Mouse (Mus musculus) CH12.LX (cell line): ENCODE results near the gene Itpr1. TPM values are rescaled to one million over a fixed set of nuclear protein-coding genes. Genes with fewer than 3 reads are reported as not detected.

Experiments used
- DNase-seq: peaks from one replicate; pipeline ENCODE4 v3.0.0-alpha.2; 2013; ENCODE audit errors: extremely low read depth
- H3K27ac ChIP-seq: 2 replicates; pipeline ENCODE4 v1.5.1; 2012; ENCODE audit warnings: low read depth, mild to moderate bottlenecking, control low read depth, moderate library complexity; ENCODE audit not compliant: insufficient read depth
- H3K27me3 ChIP-seq: replicated peaks from 2 replicates; pipeline ENCODE3; 2012; ENCODE audit warnings: inconsistent platforms
- H3K36me3 ChIP-seq, 2 experiments: replicated peaks in 1 of 2; 2 replicates each; pipeline versions ENCODE3 to v1.6.1; 2012; ENCODE audit warnings: inconsistent platforms in 1 of 2, low read length in 1 of 2, mild to moderate bottlenecking in 1 of 2, mixed read lengths in 1 of 2, moderate library complexity in 1 of 2; ENCODE audit not compliant: control insufficient read depth in 1 of 2, insufficient read depth in 1 of 2
- H3K4me1 ChIP-seq, 2 experiments: 2 replicates each; pipeline ENCODE4 v1.6.1; 2012; ENCODE audit warnings: inconsistent platforms in 1 of 2, moderate library complexity in 1 of 2; ENCODE audit not compliant: insufficient read depth in 2 of 2, control insufficient read depth in 1 of 2
- H3K4me2 ChIP-seq: 2 replicates; pipeline ENCODE4 v1.6.1; 2012; ENCODE audit warnings: low read depth, mild to moderate bottlenecking, control low read depth; ENCODE audit not compliant: poor library complexity, insufficient read depth, severe bottlenecking
- H3K4me3 ChIP-seq, 3 experiments: fragments of 150-350 bp in 1 of 3; sonication (generic) in 1 of 3; replicated peaks in 1 of 3; 2 replicates each; pipeline versions ENCODE3 to v1.5.1; 2011 to 2012; ENCODE audit warnings: low read depth in 2 of 3, low read length in 2 of 3, mild to moderate bottlenecking in 2 of 3, moderate library complexity in 2 of 3, control low read depth in 1 of 3, improper control_type of control experiment in 1 of 3, inconsistent platforms in 1 of 3, mixed read lengths in 1 of 3; ENCODE audit not compliant: poor library complexity in 1 of 3
- H3K79me2 ChIP-seq: replicated peaks from 2 replicates; pipeline ENCODE4 v1.6.1; 2012; ENCODE audit warnings: mild to moderate bottlenecking, moderate library complexity; ENCODE audit not compliant: control insufficient read depth, poor library complexity, insufficient read depth, severe bottlenecking; ENCODE audit errors: extremely low read depth
- H3K9ac ChIP-seq: 2 replicates; pipeline ENCODE4 v1.6.1; 2012; ENCODE audit warnings: low read depth, mild to moderate bottlenecking, control low read depth, moderate library complexity; ENCODE audit not compliant: insufficient read depth
- H3K9me3 ChIP-seq: replicated peaks from 2 replicates; pipeline ENCODE3; 2012; ENCODE audit warnings: low read length, inconsistent platforms, mixed read lengths
- BHLHE40 ChIP-seq: IDR thresholded peaks from 2 replicates; pipeline ENCODE4 v1.6.1; 2011; ENCODE audit warnings: mild to moderate bottlenecking, low read depth, low read length, improper control_type of control experiment
- CHD1 ChIP-seq: IDR thresholded peaks from 2 replicates; pipeline ENCODE4 v1.6.1; 2012; ENCODE audit warnings: low read depth, low read length, improper control_type of control experiment, inconsistent platforms
- CHD2 ChIP-seq: IDR thresholded peaks from 2 replicates; pipeline ENCODE4 v1.6.1; 2011; ENCODE audit warnings: low read length, improper control_type of control experiment
- CTCF ChIP-seq, 2 experiments: IDR thresholded peaks in 1 of 2; conservative IDR thresholded peaks in 1 of 2; 2 replicates each; pipeline ENCODE4 v1.5.1; 2011 to 2012; ENCODE audit warnings: low read depth in 2 of 2, low read length in 2 of 2, improper control_type of control experiment in 1 of 2, inconsistent platforms in 1 of 2, mild to moderate bottlenecking in 1 of 2, moderate library complexity in 1 of 2
- E2F4 ChIP-seq: IDR thresholded peaks from 2 replicates; pipeline ENCODE4 v1.6.1; 2011; ENCODE audit warnings: low read depth, low read length, improper control_type of control experiment; ENCODE audit not compliant: insufficient replicate concordance
- ELF1 ChIP-seq: IDR thresholded peaks from 2 replicates; pipeline ENCODE4 v1.6.1; 2014; ENCODE audit warnings: low read depth, mild to moderate bottlenecking, inconsistent platforms, low read length, improper control_type of control experiment
- EP300 ChIP-seq: IDR thresholded peaks from 2 replicates; pipeline ENCODE4 v1.6.1; 2011; ENCODE audit warnings: low read length, improper control_type of control experiment
- ETS1 ChIP-seq: conservative IDR thresholded peaks from 2 replicates; pipeline ENCODE4 v1.6.1; 2012; ENCODE audit warnings: low read depth, mild to moderate bottlenecking, inconsistent platforms, low read length, improper control_type of control experiment, moderate library complexity
- GABPA ChIP-seq: IDR thresholded peaks from 2 replicates; pipeline ENCODE4 v1.6.1; 2012; ENCODE audit warnings: low read depth, low read length, improper control_type of control experiment, inconsistent platforms; ENCODE audit not compliant: insufficient replicate concordance
- HCFC1 ChIP-seq: IDR thresholded peaks from 2 replicates; pipeline ENCODE4 v1.6.1; 2012; ENCODE audit warnings: low read depth, mild to moderate bottlenecking, inconsistent platforms, low read length, improper control_type of control experiment
- IRF4 ChIP-seq: IDR thresholded peaks from 2 replicates; pipeline ENCODE4 v1.6.1; 2014; ENCODE audit warnings: low read depth, mild to moderate bottlenecking, inconsistent platforms, low read length, improper control_type of control experiment
- JUN ChIP-seq: IDR thresholded peaks from 2 replicates; pipeline ENCODE4 v1.6.1; 2011; ENCODE audit warnings: low read depth, mild to moderate bottlenecking, low read length, improper control_type of control experiment, moderate library complexity; ENCODE audit not compliant: insufficient read depth
- JUND ChIP-seq: conservative IDR thresholded peaks from 2 replicates; pipeline ENCODE4 v1.6.1; 2011; ENCODE audit warnings: low read depth, low read length, improper control_type of control experiment
- KAT2A ChIP-seq: IDR thresholded peaks from 2 replicates; pipeline ENCODE4 v1.6.1; 2012; ENCODE audit warnings: low read length, improper control_type of control experiment, inconsistent platforms; ENCODE audit not compliant: insufficient replicate concordance
- MAFK ChIP-seq: IDR thresholded peaks from 2 replicates; pipeline ENCODE4 v1.6.1; 2011; ENCODE audit warnings: low read length, improper control_type of control experiment; ENCODE audit not compliant: insufficient replicate concordance
- MAX ChIP-seq: IDR thresholded peaks from 2 replicates; pipeline ENCODE4 v1.6.1; 2011; ENCODE audit warnings: low read length, improper control_type of control experiment
- MAZ ChIP-seq: IDR thresholded peaks from 2 replicates; pipeline ENCODE4 v1.6.1; 2012; ENCODE audit warnings: low read depth, mild to moderate bottlenecking, inconsistent platforms, low read length, improper control_type of control experiment, moderate library complexity
- MEF2A ChIP-seq: IDR thresholded peaks from 2 replicates; pipeline ENCODE4 v1.6.1; 2014; ENCODE audit warnings: low read depth, mild to moderate bottlenecking, inconsistent platforms, low read length, improper control_type of control experiment, borderline replicate concordance
- MYC ChIP-seq: IDR thresholded peaks from 2 replicates; pipeline ENCODE4 v1.6.1; 2011; ENCODE audit warnings: low read depth, mild to moderate bottlenecking, improper control_type of control experiment, low read length
- NELFE ChIP-seq: IDR thresholded peaks from 2 replicates; pipeline ENCODE4 v1.6.1; 2011; ENCODE audit warnings: low read depth, low read length, improper control_type of control experiment
- PAX5 ChIP-seq: IDR thresholded peaks from 2 replicates; pipeline ENCODE4 v1.6.1; 2012; ENCODE audit warnings: low read length, inconsistent platforms, mixed read lengths
- POLR2A ChIP-seq: IDR thresholded peaks from 2 replicates; pipeline ENCODE4 v1.6.1; 2011; ENCODE audit warnings: low read depth, mild to moderate bottlenecking, improper control_type of control experiment, low read length
- POLR2AphosphoS2 ChIP-seq: IDR thresholded peaks from 2 replicates; pipeline ENCODE4 v1.6.1; 2011; ENCODE audit warnings: low read depth, low read length, improper control_type of control experiment
- RAD21 ChIP-seq: IDR thresholded peaks from 2 replicates; pipeline ENCODE4 v1.6.1; 2011; ENCODE audit warnings: low read depth, mild to moderate bottlenecking, low read length, improper control_type of control experiment, moderate library complexity
- SIN3A ChIP-seq: IDR thresholded peaks from 2 replicates; pipeline ENCODE4 v1.6.1; 2012; ENCODE audit warnings: low read length, improper control_type of control experiment, inconsistent platforms
- SMC3 ChIP-seq: IDR thresholded peaks from 2 replicates; pipeline ENCODE4 v1.6.1; 2011; ENCODE audit warnings: low read depth, low read length, improper control_type of control experiment
- TBP ChIP-seq: conservative IDR thresholded peaks from 2 replicates; pipeline ENCODE4 v1.6.1; 2011; ENCODE audit warnings: low read depth, low read length, improper control_type of control experiment
- TCF12 ChIP-seq: IDR thresholded peaks from 2 replicates; pipeline ENCODE4 v1.6.1; 2014; ENCODE audit warnings: low read depth, mild to moderate bottlenecking, inconsistent platforms, low read length, improper control_type of control experiment
- UBTF ChIP-seq: IDR thresholded peaks from 2 replicates; pipeline ENCODE4 v1.6.1; 2012; ENCODE audit warnings: low read depth, mild to moderate bottlenecking, inconsistent platforms, low read length, improper control_type of control experiment, moderate library complexity
- USF1 ChIP-seq: IDR thresholded peaks from 2 replicates; pipeline ENCODE4 v1.6.1; 2014; ENCODE audit warnings: low read depth, mild to moderate bottlenecking, inconsistent platforms, low read length, improper control_type of control experiment
- USF2 ChIP-seq: conservative IDR thresholded peaks from 2 replicates; pipeline ENCODE4 v1.6.1; 2011; ENCODE audit warnings: low read depth, low read length, improper control_type of control experiment
- ZC3H11A ChIP-seq: IDR thresholded peaks from 2 replicates; pipeline ENCODE4 v1.6.1; 2012; ENCODE audit warnings: low read depth, mild to moderate bottlenecking, inconsistent platforms, low read length, improper control_type of control experiment
- ZMIZ1 ChIP-seq: IDR thresholded peaks from 2 replicates; pipeline ENCODE4 v1.6.1; 2012; ENCODE audit warnings: low read depth, mild to moderate bottlenecking, inconsistent platforms, low read length, improper control_type of control experiment
- ZNF384 ChIP-seq: IDR thresholded peaks from 2 replicates; pipeline ENCODE4 v1.6.1; 2012; ENCODE audit warnings: low read depth, low read length, improper control_type of control experiment, inconsistent platforms
- dilution Hi-C: fragments of 300-500 bp; cut with MboI; formaldehyde crosslinking; loops from 2 replicates; pipeline ENCODE4 v1.14.3; 2020; ENCODE audit warnings: low sequenced_read_pairs; ENCODE audit not compliant: extremely low pct_unique_long_range_greater_than_20kb, extremely low pct_ligation_motif_present
- in situ Hi-C: fragments of 300-500 bp; cut with MboI; formaldehyde crosslinking; loops from 3 replicates; pipeline ENCODE4 v1.14.3; 2019; ENCODE audit warnings: low sequenced_read_pairs, low pct_ligation_motif_present, low pct_unique_long_range_greater_than_20kb, mixed read lengths
- polyA plus RNA-seq: library from polyadenylated mRNA; unstranded; fragments of >175 nt; gene quantifications from 2 replicates; pipeline ENCODE4 v1.2.1, GENCODE M21; 2012; ENCODE audit warnings: low read depth; ENCODE audit not compliant: insufficient read length
- total RNA-seq, 2 experiments: library from RNA; depleted of rRNA; stranded (reverse); fragments of 300-350 nt in 1 of 2; fragments of >200 nt in 1 of 2; gene quantifications; 2 replicates each; pipeline ENCODE4 v1.2.3; 2012 to 2014

Gene Itpr1
- total and polyA plus RNA-seq, 3 experiments = 42.8 to 73.1 (median 53.4) TPM

GRCm38 (mm10) chr6:108327561-108327960, 114.7 kb downstream of the Itpr1 start (continued):
- TF ChIP-seq SMC3 (peak; percentile 29), MAZ (0 out of 2 replicates have a peak, but pooled peaks have one; percentile 58), ZC3H11A (no peak), POLR2AphosphoS2 (no peak; the same call in 1 of the 2 replicates), JUND (peak; percentile 83), ETS1 (peak; percentile 81), CTCF (conservative IDR thresholded peaks at IDR 0.05 in 1 of 2, IDR thresholded peaks at IDR 0.05 in 1 of 2; ENCODE audit: low read depth in 2 of 2, low read length in 2 of 2) (no peak), EP300 (peak; percentile 85), CHD2 (no peak), MYC (peak; percentile 37; the same call in 1 of the 2 replicates), HCFC1 (no peak; the same call in 1 of the 2 replicates), TCF12 (peak; percentile 62; the same call in 1 of the 2 replicates)
- TF ChIP-seq, all 38 proteins: peak for 16

GRCm38 (mm10) chr6:108328296-108328695, 115.4 kb downstream of the Itpr1 start:
- peak; percentile 85 for DNase-seq
- Histone ChIP-seq H3K9me3 (no peaks in the 10 kb centered on the region), H3K36me3 (peaks cover 0 to 26% of the 10 kb centered on the region in 2 experiments), H3K9ac (peak overlapping the region; percentile 15; the same call in 1 of the 2 replicates), H3K4me1 (peaks cover 24 to 88% of the 10 kb centered on the region in 2 experiments), H3K27ac (peak overlapping the region; percentile 74), H3K4me2 (peak overlapping the region; percentile 60), H3K27me3 (no peaks in the 10 kb centered on the region), H3K79me2 (peaks cover 12% of the 10 kb centered on the region), H3K4me3 (no peak overlapping the region)
- in situ Hi-C loops = loop anchor here (10.0 kb wide), 1 partner anchor 103 kb away; no protein-coding TSS in a partner anchor
- dilution Hi-C loops = no loop called here
- TF ChIP-seq USF1 = no peak
- peak; percentile 79 for TF ChIP-seq MYC
- TF ChIP-seq USF2 = no peak
- TF ChIP-seq MAZ = peak; percentile 78; the same call in 1 of the 2 replicates
- TF ChIP-seq CHD2 = peak; percentile 85
- TF ChIP-seq MEF2A = peak; percentile 90
- no peak for TF ChIP-seq POLR2A
- TF ChIP-seq IRF4 = peak; percentile 97
- TF ChIP-seq JUN = peak; percentile 90
- TF ChIP-seq CHD1 = 0 out of 2 replicates have a peak, but pooled peaks have one; percentile 18
- no peak for TF ChIP-seq CTCF (conservative IDR thresholded peaks at IDR 0.05 in 1 of 2, IDR thresholded peaks at IDR 0.05 in 1 of 2; ENCODE audit: low read depth in 2 of 2, low read length in 2 of 2)
- peak; percentile 78 for TF ChIP-seq MAX
- no peak for TF ChIP-seq POLR2AphosphoS2
- TF ChIP-seq GABPA = no peak; the same call in 1 of the 2 replicates
- peak; percentile 32 for TF ChIP-seq SMC3
- TF ChIP-seq HCFC1 = peak; percentile 31
- TF ChIP-seq KAT2A = 0 out of 2 replicates have a peak, but pooled peaks have one; percentile 54
- peak; percentile 48 for TF ChIP-seq ZMIZ1
- 0 out of 2 replicates have a peak, but pooled peaks have one; percentile 27 for TF ChIP-seq E2F4
- TF ChIP-seq TBP = no peak
- TF ChIP-seq MAFK = peak; percentile 79
- 0 out of 2 replicates have a peak, but pooled peaks have one; percentile 35 for TF ChIP-seq NELFE
- TF ChIP-seq BHLHE40 = peak; percentile 91
- peak; percentile 88 for TF ChIP-seq TCF12
- TF ChIP-seq RAD21 = no peak; the same call in 1 of the 2 replicates
- no peak for TF ChIP-seq PAX5
- TF ChIP-seq ZNF384 = no peak
- peak; percentile 96 for TF ChIP-seq EP300
- 0 out of 2 replicates have a peak, but pooled peaks have one; percentile 33 for TF ChIP-seq ELF1
- no peak for TF ChIP-seq UBTF
- TF ChIP-seq ETS1 = peak; percentile 90
- peak; percentile 83 for TF ChIP-seq SIN3A
